Comparison of ENCODE assay signal across 10 mouse cellular contexts in genomic region chr10:85420851-85421628, GRCm38 (mm10). TPM values are rescaled to one million over a fixed set of nuclear protein-coding genes. Genes with fewer than 3 reads are reported as not detected.
DNase-seq lines count a peak whose midpoint lies in the region; ATAC-seq lines count a peak whose summit lies in the region.
"Had no signal": no experiment of that assay in that cellular context is flagged by ENCODE, and none has a peak within 500 bp of the region (broad histone marks: within the 10 kb centered on the region; RNA-seq: fewer than 3 reads in every experiment).

No protein-coding gene starts in this region.

- peak; percentile 68 for ATAC-seq in hindbrain, embryonic 12.5 days (ENCODE audit: low FRiP score)
- ATAC-seq in midbrain, embryonic 16.5 days: no peak

- H3K36me3 ChIP-seq in hindbrain, embryonic 12.5 days: no peaks in the 10 kb centered on the region
- H3K36me3 ChIP-seq in midbrain, embryonic 16.5 days (ENCODE audit: control insufficient read depth, insufficient read depth, low read length): no peaks in the 10 kb centered on the region
- H3K36me3 ChIP-seq: liver, embryonic 13.5 days had no signal

- peak; percentile 3 to 6 for DNase-seq in frontal cortex, postnatal 36 days (ENCODE audit: low spot score in 2 of 2)
- no peak for DNase-seq in frontal cortex, postnatal 14 days (ENCODE audit: low spot score in 2 of 2)
- DNase-seq in brain, adult 2 months (ENCODE audit: low read depth, low spot score): peak; percentile 24
- DNase-seq in urinary bladder, adult 2 months (ENCODE audit: low spot score): no peak
- DNase-seq in ovary, adult 18-20 months (ENCODE audit: low spot score): no peak
- DNase-seq in kidney, postnatal 25 days: no peak
- DNase-seq: kidney, adult 2 months; liver, embryonic 13.5 days had no signal

- no peak overlapping the region for H3K4me3 ChIP-seq in hindbrain, embryonic 12.5 days
- no peak overlapping the region for H3K4me3 ChIP-seq in midbrain, embryonic 16.5 days (ENCODE audit: low read depth, low read length)
- H3K4me3 ChIP-seq: liver, embryonic 13.5 days had no signal

- peaks cover 17% of the 10 kb centered on the region for H3K4me1 ChIP-seq in hindbrain, embryonic 12.5 days
- H3K4me1 ChIP-seq in midbrain, embryonic 16.5 days (ENCODE audit: control insufficient read depth, insufficient read depth, low read length): peaks cover 13% of the 10 kb centered on the region
- H3K4me1 ChIP-seq: liver, embryonic 13.5 days had no signal

- H3K9ac ChIP-seq in hindbrain, embryonic 12.5 days: no peak overlapping the region
- no peak overlapping the region for H3K9ac ChIP-seq in midbrain, embryonic 16.5 days (ENCODE audit: low read depth, low read length)
- H3K9ac ChIP-seq: liver, embryonic 13.5 days had no signal

- WGBS in hindbrain, embryonic 12.5 days: 54% methylated on average over 15 of the region's 15 CpGs
- WGBS in midbrain, embryonic 16.5 days: 42% methylated on average over 15 of the region's 15 CpGs

- no peak overlapping the region for H3K4me2 ChIP-seq in hindbrain, embryonic 12.5 days (replicated peaks)
- 0 out of 2 replicates have a peak overlapping the region, but pooled peaks have one; percentile 12 for H3K4me2 ChIP-seq in midbrain, embryonic 16.5 days (ENCODE audit: low read length)
- H3K4me2 ChIP-seq: liver, embryonic 13.5 days had no signal

- no peaks in the 10 kb centered on the region for H3K9me3 ChIP-seq in hindbrain, embryonic 12.5 days (replicated peaks)
- no peaks in the 10 kb centered on the region for H3K9me3 ChIP-seq in midbrain, embryonic 16.5 days (replicated peaks; ENCODE audit: control insufficient read depth, low read length, poor library complexity, severe bottlenecking)
- H3K9me3 ChIP-seq: liver, embryonic 13.5 days had no signal

- H3K27me3 ChIP-seq in hindbrain, embryonic 12.5 days: no peaks in the 10 kb centered on the region
- H3K27me3 ChIP-seq in midbrain, embryonic 16.5 days (ENCODE audit: control insufficient read depth, insufficient read depth, low read depth, low read length): no peaks in the 10 kb centered on the region
- H3K27me3 ChIP-seq: liver, embryonic 13.5 days had no signal

- peak overlapping the region; percentile 48 for H3K27ac ChIP-seq in hindbrain, embryonic 12.5 days
- H3K27ac ChIP-seq in midbrain, embryonic 16.5 days (ENCODE audit: low read length): peak overlapping the region; percentile 37
- H3K27ac ChIP-seq: liver, embryonic 13.5 days had no signal

RNA-seq across cellular contexts. Expression of gene Btbd11, which starts 34.4 kb away (rescaled TPM):
- polyA plus RNA-seq in hindbrain, embryonic 12.5 days (2016; fragmentation: Nextera tagmentation; extraction: Ambion mirVana): 11.2 and 13.9 TPM in 2 replicates
- 17.2 and 20.3 TPM in 2 replicates for polyA plus RNA-seq in midbrain, embryonic 16.5 days (2015; fragmentation: Nextera tagmentation; extraction: Ambion mirVana)
- polyA plus RNA-seq in urinary bladder, adult 2 months (2012; rRNA removed): 9.8 and 10.6 TPM in 2 replicates

Comparison
In these comparisons a context has a peak if more than half of its experiments do, and no peak if none do; other contexts are left out.
1. DNase-seq: peak in frontal cortex, postnatal 36 days (2 of 2) and brain, adult 2 months (single experiment); none in frontal cortex, postnatal 14 days (0 of 2), urinary bladder, adult 2 months (single experiment), ovary, adult 18-20 months (single experiment) and kidney, postnatal 25 days (0 of 2).